Mouse (Mus musculus) embryonic fibroblast, embryonic 13.5 days (primary cell): ENCODE measurements around the gene Idh3a. TPM values are rescaled to one million over a fixed set of nuclear protein-coding genes. Genes with fewer than 3 reads are reported as not detected.

Source experiments
- H3K27ac ChIP-seq: 2 replicates; pipeline ENCODE4 v1.5.1; 2012; ENCODE audit warnings: low read length, control low read depth, inconsistent platforms; ENCODE audit not compliant: insufficient read depth
- H3K4me1 ChIP-seq: 2 replicates; pipeline ENCODE4 v1.6.1; 2011; ENCODE audit warnings: low read length; ENCODE audit not compliant: control insufficient read depth, insufficient read depth
- H3K4me3 ChIP-seq: 2 replicates; pipeline ENCODE4 v1.5.1; 2011; ENCODE audit warnings: mild to moderate bottlenecking, control low read depth, low read length; ENCODE audit not compliant: insufficient read depth
- CTCF ChIP-seq: IDR thresholded peaks from 2 replicates; pipeline ENCODE4 v1.5.1; 2011; ENCODE audit warnings: mild to moderate bottlenecking, control low read depth, low read length, moderate library complexity, borderline replicate concordance; ENCODE audit not compliant: insufficient read depth
- POLR2A ChIP-seq: IDR thresholded peaks from 2 replicates; pipeline ENCODE4 v1.6.1; 2011; ENCODE audit warnings: low read depth, mild to moderate bottlenecking, control low read depth, low read length, moderate library complexity
- polyA plus RNA-seq: library from polyadenylated mRNA; stranded (reverse); fragments of >200 nt; gene quantifications from 2 replicates; pipeline ENCODE4 v1.2.4, GENCODE M21; 2011; ENCODE audit warnings: low read depth; ENCODE audit not compliant: missing spikeins, insufficient read length

Gene Idh3a
- polyA plus RNA-seq, result 84.8 and 95.7 TPM in 2 replicates

GRCm38 (mm10) chr9:54586199-54587061, at the start of gene Idh3a:
TSS of gene Idh3a (plus strand) at chr9:54586334.
- no peak within 1 kb of the TSS for H3K27ac ChIP-seq

GRCm38 (mm10) chr9:54537030-54537429, 49.1 kb upstream of the Idh3a start:
- no peak overlapping the region for H3K27ac ChIP-seq
- no peaks in the 10 kb centered on the region for H3K4me1 ChIP-seq
- H3K4me3 ChIP-seq, result no peak overlapping the region
- TF ChIP-seq POLR2A (no peak), CTCF (no peak)

More at GRCm38 (mm10) chr9:54586199-54587061, at the start of gene Idh3a:
- TF ChIP-seq POLR2A (peak; percentile 95), CTCF (no peak)
- H3K4me1 ChIP-seq, result peaks cover 14% of the 10 kb centered on the region
- peak within 1 kb of the TSS; percentile 75 for H3K4me3 ChIP-seq

- TF ChIP-seq POLR2A (no peak), CTCF (no peak)
Observed at GRCm38 (mm10) chr9:54537480-54537879, 48.7 kb upstream of the Idh3a start.

GRCm38 (mm10) chr9:54538244-54538643, 47.9 kb upstream of the Idh3a start:
- Histone ChIP-seq H3K27ac (no peak overlapping the region), H3K4me3 (no peak overlapping the region), H3K4me1 (no peaks in the 10 kb centered on the region)
- TF ChIP-seq POLR2A, result no peak
- TF ChIP-seq CTCF, result no peak

More at GRCm38 (mm10) chr9:54537480-54537879, 48.7 kb upstream of the Idh3a start:
- no peaks in the 10 kb centered on the region for H3K4me1 ChIP-seq
- no peak overlapping the region for H3K4me3 ChIP-seq
- H3K27ac ChIP-seq, result no peak overlapping the region

- TF ChIP-seq POLR2A, result no peak
- no peak for TF ChIP-seq CTCF
- H3K4me3 ChIP-seq, result no peak within 1 kb of the TSS
- no peaks in the 10 kb centered on the region for H3K4me1 ChIP-seq
Observed at GRCm38 (mm10) chr9:54538684-54539083, 47.5 kb upstream of the Idh3a start, which contains the start of gene Sh2d7. TSS of gene Sh2d7 (plus strand) at chr9:54538984.

GRCm38 (mm10) chr9:54540801-54541200, 45.3 kb upstream of the Idh3a start:
- Histone ChIP-seq H3K27ac (no peak overlapping the region), H3K4me1 (no peaks in the 10 kb centered on the region), H3K4me3 (no peak overlapping the region)
- TF ChIP-seq CTCF (no peak), POLR2A (no peak)

More at GRCm38 (mm10) chr9:54538684-54539083, 47.5 kb upstream of the Idh3a start, which contains the start of gene Sh2d7:
- no peak within 1 kb of the TSS for H3K27ac ChIP-seq

GRCm38 (mm10) chr9:54544212-54544953, 41.8 kb upstream of the Idh3a start:
- Histone ChIP-seq H3K4me1 (no peaks in the 10 kb centered on the region), H3K4me3 (no peak overlapping the region), H3K27ac (no peak overlapping the region)
- TF ChIP-seq CTCF (no peak), POLR2A (no peak)

- Histone ChIP-seq H3K27ac (no peak overlapping the region), H3K4me1 (no peaks in the 10 kb centered on the region), H3K4me3 (no peak overlapping the region)
- TF ChIP-seq POLR2A (no peak), CTCF (no peak)
Observed at GRCm38 (mm10) chr9:54544954-54545315, 41.2 kb upstream of the Idh3a start.

GRCm38 (mm10) chr9:54547536-54547935, 38.6 kb upstream of the Idh3a start:
- TF ChIP-seq POLR2A (no peak), CTCF (peak; percentile 52)
- Histone ChIP-seq H3K4me3 (no peak overlapping the region), H3K4me1 (no peaks in the 10 kb centered on the region), H3K27ac (no peak overlapping the region)

- TF ChIP-seq POLR2A, result no peak
- no peak for TF ChIP-seq CTCF
- Histone ChIP-seq H3K27ac (no peak overlapping the region), H3K4me3 (no peak overlapping the region), H3K4me1 (no peaks in the 10 kb centered on the region)
Observed at GRCm38 (mm10) chr9:54549433-54549832, 36.7 kb upstream of the Idh3a start.

GRCm38 (mm10) chr9:54552409-54552808, 33.7 kb upstream of the Idh3a start:
- Histone ChIP-seq H3K27ac (no peak overlapping the region), H3K4me1 (no peaks in the 10 kb centered on the region), H3K4me3 (no peak overlapping the region)
- no peak for TF ChIP-seq POLR2A
- no peak for TF ChIP-seq CTCF
